Mouse (Mus musculus): ENCODE data around the gene Lsm2. TPM values are rescaled to one million over a fixed set of nuclear protein-coding genes. Genes with fewer than 3 reads are reported as not detected.
"Not testable (repeated sequence)": the region's sequence is repeated elsewhere in the genome, so short reads cannot be mapped to it uniquely, and the experiment has no call there.

Gene Lsm2
- polyA plus RNA-seq, 1 experiment: 60.7 TPM

DNA sequence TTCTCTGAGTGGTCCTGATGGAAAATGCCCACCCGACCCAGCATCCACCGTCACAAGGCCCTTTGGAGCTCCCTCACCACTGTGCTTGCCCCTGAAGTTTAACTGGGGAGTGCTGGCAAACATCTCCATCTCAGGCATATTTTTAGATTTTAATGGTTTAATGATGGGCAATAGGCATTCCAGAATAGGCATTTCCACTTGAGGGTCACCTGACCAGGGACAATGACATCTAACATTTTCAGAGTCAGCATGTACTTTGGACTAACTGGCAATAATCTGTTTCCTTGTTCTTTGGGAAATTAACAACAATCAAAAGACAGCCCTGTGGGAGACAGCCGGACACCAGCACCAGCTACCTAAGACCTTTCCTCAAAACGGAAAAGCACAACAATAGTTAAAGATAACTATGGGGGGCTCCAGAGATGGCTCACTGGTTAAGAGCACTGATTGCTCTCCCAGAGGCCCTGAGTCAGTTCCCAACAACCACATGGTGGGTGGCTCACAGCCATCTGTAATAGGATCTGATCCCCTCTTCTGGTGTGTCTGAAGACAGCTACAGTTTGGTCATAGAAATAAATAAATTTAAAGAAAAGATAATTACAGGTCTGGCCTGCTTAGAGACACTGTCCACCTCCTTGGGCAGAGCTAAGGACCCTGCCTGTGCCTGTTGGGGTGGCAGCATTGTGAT lies 38.4 kb upstream of the Lsm2 start:
- WGBS: 96% methylated on average over 4 of the region's 4 CpGs
- no peak overlapping the region for H3K27ac ChIP-seq (ENCODE audit: insufficient read depth, low read length)
- H3K4me1 ChIP-seq (ENCODE audit: control insufficient read depth, insufficient read depth, insufficient read length): no peaks in the 10 kb centered on the region

DNA sequence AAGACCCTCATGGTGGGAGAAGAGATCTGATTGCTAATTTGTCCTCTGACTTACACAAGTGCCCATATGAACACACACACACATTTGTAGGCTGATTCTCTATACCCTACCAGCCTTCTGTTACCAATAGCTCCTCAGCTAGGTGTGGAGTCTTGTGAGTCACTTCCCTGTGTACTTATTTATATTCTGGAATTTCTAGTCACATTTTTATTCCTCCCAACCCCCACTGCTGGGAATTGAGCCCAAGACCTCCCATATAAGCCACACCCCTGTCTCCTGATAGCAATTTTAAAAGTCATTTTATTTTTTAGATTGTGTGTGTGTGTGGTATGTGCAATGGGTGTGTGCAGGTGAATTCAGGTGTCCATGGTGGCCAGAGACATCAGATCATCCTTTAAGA lies 37.3 kb upstream of the Lsm2 start:
- DNase-seq (ENCODE audit: low read depth in 1 of 2, low spot score in 2 of 2): no peak
- Histone ChIP-seq H3K27me3 (ENCODE audit: control insufficient read depth, insufficient read depth, low read length) (no peaks in the 10 kb centered on the region), H3K4me3 (ENCODE audit: extremely low read depth, insufficient read depth, insufficient read length) (no peak overlapping the region), H3K4me1 (ENCODE audit: control insufficient read depth, insufficient read depth, insufficient read length) (no peaks in the 10 kb centered on the region), H3K36me3 (ENCODE audit: control insufficient read depth, insufficient read depth, low read length) (no peaks in the 10 kb centered on the region), H3K27ac (ENCODE audit: insufficient read depth, low read length) (no peak overlapping the region)
- TF ChIP-seq POLR2A (IDR thresholded peaks at IDR 0.05; ENCODE audit: low read depth, low read length) (no peak), CTCF (IDR thresholded peaks at IDR 0.05; ENCODE audit: extremely low read depth, insufficient read depth, insufficient read length, insufficient replicate concordance) (no peak)

More for the DNA sequence above, 38.4 kb upstream of the Lsm2 start:
- Histone ChIP-seq H3K36me3 (ENCODE audit: control insufficient read depth, insufficient read depth, low read length) (no peaks in the 10 kb centered on the region), H3K27me3 (ENCODE audit: control insufficient read depth, insufficient read depth, low read length) (no peaks in the 10 kb centered on the region), H3K4me3 (ENCODE audit: extremely low read depth, insufficient read depth, insufficient read length) (no peak overlapping the region)
- TF ChIP-seq POLR2A (IDR thresholded peaks at IDR 0.05; ENCODE audit: low read depth, low read length) (no peak), CTCF (IDR thresholded peaks at IDR 0.05; ENCODE audit: extremely low read depth, insufficient read depth, insufficient read length, insufficient replicate concordance) (no peak)
- no peak for DNase-seq (ENCODE audit: low read depth in 1 of 2, low spot score in 2 of 2)

DNA sequence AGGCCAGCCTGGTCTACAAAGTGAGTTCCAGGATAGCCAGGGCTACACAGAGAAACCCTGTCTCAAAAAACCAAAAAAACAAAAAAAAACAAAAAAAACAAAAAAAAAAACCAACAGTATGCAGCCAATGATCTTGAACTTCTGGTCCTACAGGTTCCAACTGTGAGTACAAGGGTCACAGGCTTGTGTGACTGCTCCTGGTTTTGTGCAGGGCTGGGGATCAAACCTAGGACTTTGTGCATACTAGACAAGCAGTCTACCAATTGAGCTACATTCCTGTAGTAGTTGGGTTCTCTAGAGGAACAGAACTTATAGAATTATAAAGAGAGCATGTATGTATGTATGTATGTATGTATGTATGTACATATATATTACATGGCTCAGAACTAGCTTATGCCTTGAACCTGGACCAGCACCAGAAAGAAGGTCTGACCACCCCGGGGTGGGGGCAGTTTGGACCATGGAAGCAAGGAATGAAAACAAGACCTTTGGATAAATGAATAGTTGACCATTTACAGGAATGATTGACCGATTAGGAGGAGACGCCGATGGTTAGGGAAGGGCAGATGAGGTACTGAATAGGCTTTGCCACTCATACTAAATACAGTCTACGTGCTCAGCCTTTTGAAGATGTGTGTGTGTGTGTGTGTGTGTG lies 35.0 kb upstream of the Lsm2 start:
- Histone ChIP-seq H3K36me3 (ENCODE audit: control insufficient read depth, insufficient read depth, low read length) (peaks cover 2% of the 10 kb centered on the region; the same call in 1 of the 2 replicates), H3K27ac (ENCODE audit: insufficient read depth, low read length) (no peak overlapping the region), H3K4me1 (ENCODE audit: control insufficient read depth, insufficient read depth, insufficient read length) (peaks cover 3% of the 10 kb centered on the region; the same call in 1 of the 2 replicates), H3K27me3 (ENCODE audit: control insufficient read depth, insufficient read depth, low read length) (no peaks in the 10 kb centered on the region), H3K4me3 (ENCODE audit: extremely low read depth, insufficient read depth, insufficient read length) (no peak overlapping the region)
- no peak for DNase-seq (ENCODE audit: low read depth in 1 of 2, low spot score in 2 of 2)
- TF ChIP-seq POLR2A (IDR thresholded peaks at IDR 0.05; ENCODE audit: low read depth, low read length) (no peak), CTCF (IDR thresholded peaks at IDR 0.05; ENCODE audit: extremely low read depth, insufficient read depth, insufficient read length, insufficient replicate concordance) (no peak)
- 95% methylated on average over 5 of the region's 5 CpGs for WGBS

DNA sequence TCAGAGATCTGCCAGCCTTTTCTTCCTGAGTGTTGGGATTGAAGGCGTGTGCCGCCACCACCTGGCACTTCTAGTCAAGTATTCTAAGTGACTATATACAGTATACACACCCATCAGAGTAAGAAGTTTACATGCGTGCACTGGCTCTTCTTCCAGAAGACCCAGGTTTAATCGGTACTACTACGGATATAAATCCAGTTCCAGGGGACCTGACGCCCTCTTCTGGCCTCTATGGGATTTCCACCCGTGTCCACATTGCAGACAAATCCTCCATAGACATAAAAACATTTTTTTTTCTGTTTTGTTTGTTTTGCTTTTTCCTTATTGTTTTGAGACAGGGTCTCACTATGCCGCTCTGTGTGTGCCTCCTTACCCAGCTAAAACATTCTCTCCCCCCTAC lies 34.1 kb upstream of the Lsm2 start:
- peaks cover 7% of the 10 kb centered on the region; the same call in 1 of the 2 replicates for H3K4me1 ChIP-seq (ENCODE audit: control insufficient read depth, insufficient read depth, insufficient read length)
- WGBS: 40% methylated on average over 8 of the region's 8 CpGs
- no peak overlapping the region for H3K27ac ChIP-seq (ENCODE audit: insufficient read depth, low read length)
- H3K27me3 ChIP-seq (ENCODE audit: control insufficient read depth, insufficient read depth, low read length): no peaks in the 10 kb centered on the region
- no peak for DNase-seq (ENCODE audit: low read depth in 1 of 2, low spot score in 2 of 2)
- H3K4me3 ChIP-seq (ENCODE audit: extremely low read depth, insufficient read depth, insufficient read length): no peak overlapping the region
- TF ChIP-seq POLR2A (IDR thresholded peaks at IDR 0.05; ENCODE audit: low read depth, low read length) (no peak), CTCF (IDR thresholded peaks at IDR 0.05; ENCODE audit: extremely low read depth, insufficient read depth, insufficient read length, insufficient replicate concordance) (peak; percentile 5; the same call in 1 of the 2 replicates)
- peaks cover 2% of the 10 kb centered on the region; the same call in 1 of the 2 replicates for H3K36me3 ChIP-seq (ENCODE audit: control insufficient read depth, insufficient read depth, low read length)

DNA sequence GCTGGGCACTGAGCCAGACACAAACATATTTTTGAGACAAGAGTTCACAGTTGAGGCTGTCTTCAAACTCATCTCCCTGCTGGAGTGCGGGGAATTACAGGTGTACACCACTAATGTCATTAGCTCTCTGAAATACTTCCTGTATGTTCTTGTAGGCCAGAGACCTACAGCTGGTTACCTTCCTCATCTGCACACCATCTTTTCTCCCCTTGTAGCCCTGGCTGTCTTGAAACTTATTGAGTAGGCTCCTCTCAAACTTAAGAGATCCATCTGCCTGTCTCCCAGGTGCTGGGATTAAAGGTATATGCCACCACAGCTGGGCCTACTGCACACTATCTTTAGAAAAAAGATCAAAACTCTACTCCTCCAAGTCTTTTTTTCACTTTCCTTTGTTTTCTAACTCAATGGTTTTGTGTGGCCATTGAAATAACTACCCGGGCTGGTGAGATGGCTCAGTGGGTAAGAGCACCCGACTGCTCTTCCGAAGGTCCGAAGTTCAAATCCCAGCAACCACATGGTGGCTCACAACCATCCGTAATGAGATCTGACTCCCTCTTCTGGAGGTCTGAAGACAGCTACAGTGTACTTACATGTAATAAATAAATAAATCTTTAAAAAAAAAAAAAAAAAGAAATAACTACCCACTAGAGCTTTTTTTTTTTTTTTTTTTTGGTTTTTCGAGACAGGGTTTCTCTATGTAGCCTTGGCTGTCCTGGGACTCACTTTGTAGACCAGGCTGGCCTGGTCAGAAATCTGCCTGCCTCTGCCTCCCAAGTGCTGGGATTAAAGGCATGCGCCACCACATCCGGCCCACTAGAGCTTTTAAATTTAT lies 32.7 kb upstream of the Lsm2 start:
- H3K27ac ChIP-seq (ENCODE audit: insufficient read depth, low read length); H3K27me3 ChIP-seq (ENCODE audit: control insufficient read depth, insufficient read depth, low read length); DNase-seq (ENCODE audit: low read depth in 1 of 2, low spot score in 2 of 2); H3K36me3 ChIP-seq (ENCODE audit: control insufficient read depth, insufficient read depth, low read length); H3K4me1 ChIP-seq (ENCODE audit: control insufficient read depth, insufficient read depth, insufficient read length); H3K4me3 ChIP-seq (ENCODE audit: extremely low read depth, insufficient read depth, insufficient read length): not testable (repeated sequence)
- 79% methylated on average over 9 of the region's 9 CpGs for WGBS

DNA sequence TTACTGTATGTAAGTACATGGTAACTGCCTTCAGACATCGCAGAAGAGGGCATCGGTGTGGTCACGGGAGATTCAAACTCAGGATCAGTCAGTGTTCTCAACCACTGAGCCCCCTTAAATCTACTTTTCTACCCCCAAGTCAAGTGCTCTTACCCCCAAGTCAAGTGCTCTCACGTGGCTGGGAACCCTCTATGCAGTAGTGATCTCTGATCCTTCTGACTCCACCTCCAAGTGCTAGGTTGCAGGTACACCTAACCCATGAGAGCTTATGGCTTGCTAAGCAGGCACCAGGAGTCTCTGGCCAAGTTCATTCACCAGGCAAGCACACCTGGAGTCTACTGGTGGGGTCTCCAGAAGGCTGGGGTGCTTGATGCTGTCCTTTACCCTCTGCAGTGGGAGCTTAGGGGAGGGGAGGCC lies 32.1 kb upstream of the Lsm2 start:
- 73% methylated on average over 4 of the region's 4 CpGs for WGBS
- no peak for TF ChIP-seq POLR2A (IDR thresholded peaks at IDR 0.05; ENCODE audit: low read depth, low read length)
- Histone ChIP-seq H3K4me3 (ENCODE audit: extremely low read depth, insufficient read depth, insufficient read length) (no peak overlapping the region), H3K27me3 (ENCODE audit: control insufficient read depth, insufficient read depth, low read length) (no peaks in the 10 kb centered on the region), H3K4me1 (ENCODE audit: control insufficient read depth, insufficient read depth, insufficient read length) (peaks cover 7% of the 10 kb centered on the region; the same call in 1 of the 2 replicates), H3K27ac (ENCODE audit: insufficient read depth, low read length) (no peak overlapping the region), H3K36me3 (ENCODE audit: control insufficient read depth, insufficient read depth, low read length) (peaks cover 2% of the 10 kb centered on the region; the same call in 1 of the 2 replicates)
- DNase-seq (ENCODE audit: low read depth in 1 of 2, low spot score in 2 of 2): no peak
